17 mouse cellular contexts compared by ENCODE assay signal in the genomic region with DNA sequence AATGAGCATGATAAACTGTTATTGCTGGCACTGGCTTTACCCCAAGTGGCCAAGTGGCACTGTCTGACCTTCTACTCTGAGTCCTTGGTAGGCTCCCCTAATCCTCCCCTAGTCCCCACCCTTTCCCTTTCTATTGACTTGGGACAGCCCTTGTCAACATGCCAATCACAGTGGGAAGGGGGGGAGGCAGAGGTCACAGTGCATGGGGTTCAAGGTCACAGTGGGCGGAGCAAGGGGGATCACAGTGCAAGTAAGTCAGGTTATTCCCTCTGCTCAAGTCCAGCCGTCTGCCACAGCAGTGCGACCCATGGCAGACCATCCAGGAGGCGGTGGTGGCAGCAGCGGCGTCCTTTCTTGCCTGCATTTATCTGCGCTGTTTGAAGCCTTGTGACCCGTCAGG. TPM values are rescaled to one million over a fixed set of nuclear protein-coding genes. Genes with fewer than 3 reads are reported as not detected.
DNase-seq lines count a peak whose midpoint lies in the region; ATAC-seq and TF ChIP-seq lines count a peak whose summit lies in the region.
"Had no signal": no experiment of that assay in that cellular context is flagged by ENCODE, and none has a peak within 500 bp of the region (broad histone marks: within the 10 kb centered on the region; RNA-seq: fewer than 3 reads in every experiment).

No protein-coding gene starts in this region.

- no peak for TF ChIP-seq CTCF in hindbrain, postnatal 0 days (IDR thresholded peaks at IDR 0.05; ENCODE audit: low read depth)

- peak overlapping the region; percentile 83; the same call in 1 of the 2 replicates for H3K27ac ChIP-seq in hindbrain, postnatal 0 days
- no peak overlapping the region for H3K27ac ChIP-seq in hindbrain, embryonic 11.5 days (ENCODE audit: low read depth, low read length)
- H3K27ac ChIP-seq: embryonic facial prominence, embryonic 15.5 days; forebrain, embryonic 12.5 days; hindbrain, embryonic 14.5 days had no signal

- H3K36me3 ChIP-seq in hindbrain, postnatal 0 days (ENCODE audit: insufficient read depth, low read length): peaks cover 26% of the 10 kb centered on the region; the same call in 1 of the 2 replicates
- peaks cover 15% of the 10 kb centered on the region; the same call in 1 of the 2 replicates for H3K36me3 ChIP-seq in hindbrain, embryonic 11.5 days (ENCODE audit: control insufficient read depth, insufficient read depth, low read length)

- H3K9me3 ChIP-seq in hindbrain, postnatal 0 days (ENCODE audit: low read length): no peaks in the 10 kb centered on the region
- no peaks in the 10 kb centered on the region for H3K9me3 ChIP-seq in hindbrain, embryonic 11.5 days (ENCODE audit: control insufficient read depth, low read length)
- H3K9me3 ChIP-seq: embryonic facial prominence, embryonic 15.5 days; forebrain, embryonic 12.5 days had no signal

- H3K9ac ChIP-seq in hindbrain, postnatal 0 days (replicated peaks; ENCODE audit: low read length): no peak overlapping the region
- no peak overlapping the region for H3K9ac ChIP-seq in hindbrain, embryonic 11.5 days (ENCODE audit: low read depth, low read length)
- H3K9ac ChIP-seq: embryonic facial prominence, embryonic 15.5 days; forebrain, embryonic 12.5 days; hindbrain, embryonic 14.5 days; limb, embryonic 15.5 days had no signal

- 65% methylated on average over 8 of the region's 8 CpGs for WGBS in hindbrain, postnatal 0 days
- WGBS in hindbrain, embryonic 11.5 days: 77% methylated on average over 8 of the region's 8 CpGs

- no peaks in the 10 kb centered on the region; the same call in 1 of the 2 replicates for H3K4me1 ChIP-seq in hindbrain, postnatal 0 days (ENCODE audit: insufficient read depth, low read length)
- H3K4me1 ChIP-seq in hindbrain, embryonic 11.5 days (replicated peaks; ENCODE audit: control insufficient read depth, insufficient read depth, low read length): no peaks in the 10 kb centered on the region

- no peak for ATAC-seq in hindbrain, postnatal 0 days
- no peak for ATAC-seq in hindbrain, embryonic 11.5 days (ENCODE audit: low FRiP score)
- ATAC-seq in monocyte, adult 5-6 weeks (replicated peaks; ENCODE audit: insufficient number of reproducible peaks, low FRiP score, low TSS enrichment, poor library complexity, severe bottlenecking): no peak

- DNase-seq in adrenal gland, adult 2 months: peak; percentile 41
- no peak for DNase-seq in adrenal gland, postnatal 4 days (ENCODE audit: low spot score in 2 of 2)
- DNase-seq in hindbrain, postnatal 0 days (ENCODE audit: low spot score): no peak
- no peak for DNase-seq in hindbrain, embryonic 11.5 days (ENCODE audit: low spot score)
- DNase-seq in retina, postnatal 7 days (ENCODE audit: low read depth, low spot score): peak; percentile 31
- no peak for DNase-seq in retina, embryonic 14.5 days (ENCODE audit: low spot score)
- DNase-seq in gastrocnemius, postnatal 25 days: no peak
- DNase-seq: thymus, adult 2 months had no signal

- H3K4me3 ChIP-seq in hindbrain, postnatal 0 days (ENCODE audit: low read length): no peak overlapping the region
- no peak overlapping the region for H3K4me3 ChIP-seq in hindbrain, embryonic 11.5 days (ENCODE audit: low read depth, low read length)
- H3K4me3 ChIP-seq: embryonic facial prominence, embryonic 15.5 days; forebrain, embryonic 12.5 days; limb, embryonic 15.5 days; myocyte had no signal

- no peaks in the 10 kb centered on the region for H3K27me3 ChIP-seq in hindbrain, postnatal 0 days (ENCODE audit: insufficient read depth, low read length)
- no peaks in the 10 kb centered on the region for H3K27me3 ChIP-seq in hindbrain, embryonic 11.5 days (ENCODE audit: control insufficient read depth, insufficient read depth, low read length)
- H3K27me3 ChIP-seq: CH12.LX; embryonic facial prominence, embryonic 15.5 days; forebrain, embryonic 12.5 days; limb, embryonic 15.5 days had no signal

- H3K4me2 ChIP-seq in hindbrain, postnatal 0 days (ENCODE audit: low read depth, low read length): no peak overlapping the region
- no peak overlapping the region for H3K4me2 ChIP-seq in hindbrain, embryonic 11.5 days (replicated peaks; ENCODE audit: low read depth, low read length)
- H3K4me2 ChIP-seq: embryonic facial prominence, embryonic 15.5 days; forebrain, embryonic 12.5 days; hindbrain, embryonic 14.5 days; limb, embryonic 15.5 days had no signal

RNA-seq across cellular contexts. Expression of gene Szrd1, which starts 24.2 kb away (rescaled TPM):
- total RNA-seq in adrenal gland, adult 2 months (2021): 100 to 1,000 TPM; 130 to 135 TPM
- polyA plus RNA-seq in adrenal gland, adult 2 months (2012; rRNA removed): 65.0 and 75.7 TPM in 2 replicates
- total RNA-seq in adrenal gland, postnatal 4 days (2021): 100 to 1,000 TPM; 115 to 132 TPM
- total RNA-seq in hindbrain, postnatal 0 days (2014; rRNA removed): 58.7 and 68.8 TPM in 2 replicates
- 16.5 and 17.0 TPM in 2 replicates for polyA plus RNA-seq in hindbrain, postnatal 0 days (2015; fragmentation: Nextera tagmentation; extraction: Ambion mirVana)
- polyA plus RNA-seq in hindbrain, embryonic 11.5 days (2014; fragmentation: Nextera tagmentation; extraction: Ambion mirVana): 35.5 and 35.7 TPM in 2 replicates
- 100 to 1,000 TPM; 131 to 162 TPM for total RNA-seq in gastrocnemius, postnatal 25 days (2021)
- 35.3 to 47.0 TPM (median 43.5 TPM) in 3 replicates for total RNA-seq in monocyte, adult 5-6 weeks (2017)

RNA-seq across cellular contexts. Expression of gene Spata21, which starts 27.3 kb away (rescaled TPM):
- not detected for total RNA-seq in adrenal gland, adult 2 months (2021)
- not detected in 2 replicates for polyA plus RNA-seq in adrenal gland, adult 2 months (2012; rRNA removed)
- under 1 TPM; 0.68 to 0.81 TPM for total RNA-seq in adrenal gland, postnatal 4 days (2021)
- 0.37 and 0.90 TPM in 2 replicates for total RNA-seq in hindbrain, postnatal 0 days (2014; rRNA removed)
- polyA plus RNA-seq in hindbrain, postnatal 0 days (2015; fragmentation: Nextera tagmentation; extraction: Ambion mirVana): 0.84 and 1.6 TPM in 2 replicates
- 0.17 and 0.19 TPM in 2 replicates for polyA plus RNA-seq in hindbrain, embryonic 11.5 days (2014; fragmentation: Nextera tagmentation; extraction: Ambion mirVana)
- total RNA-seq in gastrocnemius, postnatal 25 days (2021): not detected
- not detected in 3 replicates for total RNA-seq in monocyte, adult 5-6 weeks (2017)
- total RNA-seq: CH12.LX; granulocyte monocyte progenitor cell, adult 5-6 weeks; megakaryocyte progenitor cell, adult 5-6 weeks had no signal
- polyA plus RNA-seq: myocyte had no signal

RNA-seq across cellular contexts. Expression of gene Fbxo42, which starts 32.3 kb away (rescaled TPM):
- total RNA-seq in adrenal gland, adult 2 months (2021): 10 to 100 TPM; 19.9 to 22.2 TPM
- polyA plus RNA-seq in adrenal gland, adult 2 months (2012; rRNA removed): 11.3 and 11.4 TPM in 2 replicates
- total RNA-seq in adrenal gland, postnatal 4 days (2021): 10 to 100 TPM; 25.3 to 25.9 TPM
- total RNA-seq in hindbrain, postnatal 0 days (2014; rRNA removed): 20.8 and 22.5 TPM in 2 replicates
- polyA plus RNA-seq in hindbrain, postnatal 0 days (2015; fragmentation: Nextera tagmentation; extraction: Ambion mirVana): 15.5 and 17.5 TPM in 2 replicates
- 21.9 and 24.8 TPM in 2 replicates for polyA plus RNA-seq in hindbrain, embryonic 11.5 days (2014; fragmentation: Nextera tagmentation; extraction: Ambion mirVana)
- 1 to 10 TPM; 7.3 to 9.6 TPM for total RNA-seq in gastrocnemius, postnatal 25 days (2021)
- total RNA-seq in monocyte, adult 5-6 weeks (2017): 5.0 to 11.5 TPM (median 5.5 TPM) in 3 replicates

RNA-seq across cellular contexts. Expression of gene Necap2, which starts 37.2 kb away (rescaled TPM):
- total RNA-seq in adrenal gland, adult 2 months (2021): 10 to 100 TPM; 55.8 to 65.3 TPM
- 54.8 and 63.7 TPM in 2 replicates for polyA plus RNA-seq in adrenal gland, adult 2 months (2012; rRNA removed)
- total RNA-seq in adrenal gland, postnatal 4 days (2021): 10 to 100 TPM; 66.0 to 69.1 TPM
- total RNA-seq in hindbrain, postnatal 0 days (2014; rRNA removed): 52.5 and 67.5 TPM in 2 replicates
- polyA plus RNA-seq in hindbrain, postnatal 0 days (2015; fragmentation: Nextera tagmentation; extraction: Ambion mirVana): 51.5 and 51.8 TPM in 2 replicates
- 50.8 and 51.7 TPM in 2 replicates for polyA plus RNA-seq in hindbrain, embryonic 11.5 days (2014; fragmentation: Nextera tagmentation; extraction: Ambion mirVana)
- total RNA-seq in gastrocnemius, postnatal 25 days (2021): 10 to 100 TPM; 12.6 to 14.5 TPM
- 103 to 149 TPM (median 111 TPM) in 3 replicates for total RNA-seq in monocyte, adult 5-6 weeks (2017)

RNA-seq across cellular contexts. Expression of gene Crocc, which starts 55.0 kb away (rescaled TPM):
- total RNA-seq in adrenal gland, adult 2 months (2021): 1 to 10 TPM; 5.6 to 7.4 TPM
- polyA plus RNA-seq in adrenal gland, adult 2 months (2012; rRNA removed): 7.1 and 10.5 TPM in 2 replicates
- 10 to 100 TPM; 16.3 to 24.0 TPM for total RNA-seq in adrenal gland, postnatal 4 days (2021)
- total RNA-seq in hindbrain, postnatal 0 days (2014; rRNA removed): 18.7 and 19.7 TPM in 2 replicates
- 3.8 and 3.9 TPM in 2 replicates for polyA plus RNA-seq in hindbrain, postnatal 0 days (2015; fragmentation: Nextera tagmentation; extraction: Ambion mirVana)
- 6.3 and 7.6 TPM in 2 replicates for polyA plus RNA-seq in hindbrain, embryonic 11.5 days (2014; fragmentation: Nextera tagmentation; extraction: Ambion mirVana)
- total RNA-seq in gastrocnemius, postnatal 25 days (2021): 1 to 10 TPM; 1.8 to 2.4 TPM
- 4.8 to 12.1 TPM (median 8.5 TPM) in 3 replicates for total RNA-seq in monocyte, adult 5-6 weeks (2017)

Comparison
In these comparisons a context has a peak if more than half of its experiments do, and no peak if none do; other contexts are left out.
1. DNase-seq: peak in adrenal gland, adult 2 months (single experiment) and retina, postnatal 7 days (single experiment); none in adrenal gland, postnatal 4 days (0 of 2), hindbrain, postnatal 0 days (single experiment), hindbrain, embryonic 11.5 days (single experiment), retina, embryonic 14.5 days (single experiment) and gastrocnemius, postnatal 25 days (single experiment).